Mouse (Mus musculus) layer of hippocampus, adult 11-12 months (tissue): ENCODE data around the gene Tshz3.

ENCODE experiments used
- DNase-seq: peaks from one replicate; pipeline ENCODE4 v3.0.0; 2022; ENCODE audit warnings: low spot score

The Tshz3 gene

DNA sequence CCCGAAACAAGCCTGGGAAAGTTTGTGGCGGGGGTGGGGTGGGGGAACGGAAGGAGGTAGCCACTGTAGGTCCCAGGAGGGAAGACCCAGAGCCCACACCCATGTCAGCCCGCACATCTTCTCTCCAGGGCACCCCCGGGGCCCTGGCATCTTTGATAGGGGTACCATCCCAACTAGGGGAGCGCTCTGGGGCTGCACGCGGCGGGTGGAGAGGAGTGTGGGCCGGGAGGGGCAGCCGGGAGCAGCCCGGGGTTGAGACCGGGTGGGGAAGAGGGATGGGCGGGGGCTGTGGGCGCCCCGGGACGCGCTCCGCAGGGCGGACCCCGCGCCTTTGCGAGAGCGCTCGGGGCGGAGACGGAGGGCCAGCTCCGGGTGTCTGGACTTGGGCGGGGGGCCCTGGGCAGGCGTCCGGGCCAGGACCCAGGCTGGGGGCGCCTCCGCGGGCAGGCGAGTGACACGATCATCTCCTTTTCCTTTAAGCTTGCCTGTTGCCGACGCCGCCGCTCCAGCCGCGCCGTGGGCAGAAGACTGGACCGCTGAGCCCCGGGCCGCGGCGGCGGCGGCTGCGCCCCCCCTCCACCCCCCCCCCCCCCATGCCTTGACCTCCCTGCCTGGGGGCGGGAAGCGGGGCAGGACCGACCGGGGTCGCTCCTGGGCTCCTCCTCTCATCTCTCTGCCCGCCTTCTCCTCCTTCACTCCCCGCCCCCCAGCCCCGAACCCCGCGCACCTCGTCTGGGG is 631 bp upstream of the Tshz3 start:
- no peak for DNase-seq

DNA sequence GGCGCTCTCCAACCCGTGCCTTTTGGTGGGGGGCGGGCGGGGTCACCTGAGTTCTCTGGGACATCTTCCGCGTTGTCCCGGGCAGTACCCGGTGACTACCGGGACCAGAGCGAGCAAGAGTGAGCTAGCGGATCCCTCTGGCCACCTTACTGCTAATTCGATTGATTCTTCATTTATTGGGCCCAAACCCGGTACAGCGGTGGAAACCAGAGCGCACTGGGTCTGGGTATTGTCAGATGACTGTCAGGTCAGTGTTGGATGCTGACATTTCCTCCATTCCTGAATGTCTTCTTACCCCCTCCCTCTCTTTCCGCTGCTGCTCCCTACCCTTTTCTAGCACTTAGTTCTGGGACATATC is 650 bp downstream of the Tshz3 start:
- no peak for DNase-seq

DNA sequence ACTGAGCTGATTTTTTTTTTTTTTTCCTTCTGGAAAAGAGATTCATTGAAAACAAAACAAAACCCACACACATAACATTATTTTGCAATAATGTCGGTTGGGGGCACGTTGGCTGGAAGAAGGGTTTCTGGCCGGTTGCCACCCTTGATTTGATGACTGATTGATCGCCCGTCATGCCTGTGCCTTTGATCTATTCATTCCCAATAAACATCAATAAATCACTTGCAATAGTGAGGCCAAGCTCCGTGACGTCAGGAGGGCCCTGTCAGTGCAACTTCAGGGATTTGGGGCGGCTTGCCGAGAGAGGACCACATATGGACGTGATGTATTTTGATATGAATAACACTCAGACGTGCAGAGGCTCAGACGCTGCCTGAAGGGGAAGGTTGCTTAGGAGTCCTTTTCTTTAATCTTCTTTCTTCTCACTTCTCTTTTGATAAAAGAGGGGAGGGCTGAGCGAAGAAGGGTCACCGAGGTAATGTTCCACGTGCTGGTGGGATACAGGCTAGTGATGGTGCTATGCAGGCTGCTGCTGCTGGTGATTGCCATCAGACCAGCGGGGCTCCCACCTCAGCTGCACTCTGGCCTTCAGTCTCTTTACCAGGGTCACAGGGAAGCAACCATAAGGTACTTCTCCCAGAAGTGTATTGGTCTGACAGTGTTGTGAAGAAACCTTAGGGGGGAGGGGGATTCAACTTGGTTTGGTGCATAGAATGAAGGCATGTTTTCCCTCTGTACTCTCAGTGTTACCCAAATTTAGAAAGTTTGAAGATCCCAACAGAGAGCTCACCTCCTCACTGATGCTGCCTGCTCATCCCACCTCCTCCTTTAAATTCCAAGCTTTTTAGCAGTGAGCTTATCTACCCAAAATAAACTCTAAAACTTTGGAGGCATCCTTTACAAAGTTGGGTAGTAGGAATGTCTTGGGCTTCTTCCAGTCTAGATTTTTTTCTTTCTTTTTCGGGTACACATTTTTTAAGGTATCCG is 1.4 kb downstream of the Tshz3 start:
- DNase-seq, result no peak

DNA sequence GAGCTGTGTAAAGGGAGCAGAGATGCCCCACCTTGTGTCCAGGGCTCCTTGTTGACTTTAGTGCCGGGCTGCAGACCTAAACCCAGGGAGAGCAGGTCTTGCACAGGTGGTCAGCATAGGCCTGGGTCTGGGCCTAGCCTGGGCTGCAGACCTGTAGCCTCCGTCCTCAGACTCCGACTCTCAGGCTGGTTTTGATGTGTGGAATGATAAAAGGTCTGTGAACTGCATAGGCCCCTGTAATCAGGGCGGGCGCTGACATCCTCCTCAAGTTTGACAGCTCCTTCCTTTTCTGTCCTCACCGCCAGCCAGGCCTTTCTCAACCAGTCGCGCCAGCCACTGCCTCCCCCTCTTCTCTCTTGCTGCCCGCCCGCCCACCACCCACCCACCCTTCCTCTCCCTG is 8.7 kb downstream of the Tshz3 start:
- DNase-seq, result no peak

DNA sequence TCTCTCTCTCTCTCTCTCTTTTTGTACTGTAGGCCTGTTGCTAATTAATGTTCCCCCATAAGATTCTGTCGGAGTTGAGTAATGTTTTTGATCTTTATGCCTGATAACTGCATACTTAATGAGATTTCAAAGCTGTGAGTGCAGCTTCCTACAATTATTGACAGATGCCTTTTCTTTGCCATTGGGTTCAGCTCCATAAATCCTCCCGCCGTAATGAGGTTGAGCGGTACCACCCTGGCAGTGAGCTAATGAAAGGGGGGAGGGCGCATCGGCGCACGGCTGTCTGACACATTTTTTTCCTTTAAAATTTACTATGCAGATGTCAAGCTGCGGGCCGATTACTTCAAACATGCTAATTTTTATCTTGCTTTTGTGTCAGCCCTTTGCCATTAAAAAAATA is 9.3 kb downstream of the Tshz3 start:
- no peak for DNase-seq

DNA sequence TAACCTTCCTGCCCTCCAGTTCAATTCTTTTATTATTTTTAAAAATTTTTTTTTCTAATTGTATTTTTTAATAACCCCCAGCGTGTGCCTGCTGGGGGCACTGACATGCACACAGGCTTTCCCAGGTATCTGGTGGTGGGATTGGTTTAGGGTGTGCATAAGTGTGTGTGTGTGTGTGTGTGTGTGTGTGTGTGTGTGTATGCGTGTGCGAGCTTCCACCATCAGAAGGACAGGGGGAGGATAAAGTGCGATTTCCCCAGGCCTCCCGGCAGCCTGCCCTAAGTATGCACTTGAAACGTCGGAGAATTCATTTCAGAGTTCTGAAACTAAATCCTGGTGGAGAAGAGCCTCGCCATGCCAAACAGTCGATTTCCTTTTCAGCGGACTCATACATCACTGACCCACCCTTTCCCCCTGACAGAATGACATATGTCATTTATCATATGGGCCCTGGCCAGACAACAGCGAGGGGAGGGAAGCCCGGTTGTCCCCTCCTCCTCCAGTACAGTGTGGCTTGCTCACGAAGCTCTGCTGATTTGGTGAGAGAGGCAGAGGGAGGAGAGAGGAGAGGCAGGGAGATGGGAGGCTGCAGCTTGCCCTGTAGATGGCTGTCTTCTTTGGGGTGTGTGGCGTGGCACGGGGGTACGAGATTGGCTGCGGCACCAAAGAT is 9.9 kb downstream of the Tshz3 start:
- DNase-seq, result no peak

DNA sequence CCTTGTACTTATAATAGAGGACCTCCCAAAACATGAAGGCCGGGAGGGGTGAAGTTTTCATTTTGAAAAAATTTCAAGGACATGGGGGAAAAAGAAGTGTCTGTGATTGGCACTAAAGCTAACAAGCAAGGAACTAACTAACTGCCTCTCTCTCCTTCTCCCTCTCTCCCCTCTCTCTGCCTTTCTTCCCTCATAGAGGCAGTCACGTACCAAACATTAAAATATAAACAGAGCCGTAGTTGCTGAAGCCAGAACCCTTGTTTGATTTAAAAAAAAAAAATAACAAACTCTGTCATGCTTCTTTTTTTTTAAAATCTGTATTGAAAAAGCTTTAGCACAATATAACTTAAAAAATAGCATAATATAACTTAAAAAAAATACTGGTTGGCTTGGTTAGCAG is 10.9 kb downstream of the Tshz3 start:
- no peak for DNase-seq

DNA sequence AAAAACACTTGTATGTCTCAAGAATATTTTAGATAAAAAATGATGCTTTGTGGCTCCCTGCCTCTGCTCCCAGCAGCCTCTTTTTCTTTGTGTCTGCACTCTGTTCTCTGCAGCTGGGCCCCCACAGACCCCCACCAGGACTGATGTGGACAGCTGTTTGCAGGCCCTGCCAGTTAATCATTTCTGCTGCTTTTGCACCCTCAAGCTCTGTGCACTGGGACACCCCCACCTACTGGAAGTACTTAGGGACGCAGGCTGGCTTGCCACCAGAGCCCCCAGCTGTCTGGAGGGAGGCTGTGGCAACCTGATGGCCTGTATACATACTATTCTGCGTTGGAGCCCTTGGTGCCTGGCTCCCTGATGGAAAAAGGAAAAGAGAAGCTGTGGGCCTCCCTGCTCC is 11.3 kb downstream of the Tshz3 start:
- no peak for DNase-seq

DNA sequence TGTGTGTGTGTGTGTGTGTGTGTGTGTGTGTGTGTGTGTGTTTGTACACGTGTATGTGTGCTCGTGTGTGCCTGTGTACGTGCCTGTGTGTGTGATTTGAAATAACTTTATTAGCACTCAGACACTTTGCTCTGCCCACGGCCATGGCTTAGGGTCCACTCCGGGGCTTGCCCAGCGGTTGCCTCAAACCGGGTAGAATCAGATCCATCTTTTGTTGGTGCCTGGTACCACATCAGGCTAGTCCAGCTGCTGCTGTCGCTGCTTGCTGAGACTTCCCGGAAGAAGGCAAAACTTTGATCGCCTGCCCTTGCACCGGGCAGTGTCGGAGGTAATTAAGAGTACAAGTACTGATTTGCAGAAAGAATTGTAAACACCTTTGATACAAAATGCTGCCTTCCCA is 12.1 kb downstream of the Tshz3 start:
- no peak for DNase-seq

DNA sequence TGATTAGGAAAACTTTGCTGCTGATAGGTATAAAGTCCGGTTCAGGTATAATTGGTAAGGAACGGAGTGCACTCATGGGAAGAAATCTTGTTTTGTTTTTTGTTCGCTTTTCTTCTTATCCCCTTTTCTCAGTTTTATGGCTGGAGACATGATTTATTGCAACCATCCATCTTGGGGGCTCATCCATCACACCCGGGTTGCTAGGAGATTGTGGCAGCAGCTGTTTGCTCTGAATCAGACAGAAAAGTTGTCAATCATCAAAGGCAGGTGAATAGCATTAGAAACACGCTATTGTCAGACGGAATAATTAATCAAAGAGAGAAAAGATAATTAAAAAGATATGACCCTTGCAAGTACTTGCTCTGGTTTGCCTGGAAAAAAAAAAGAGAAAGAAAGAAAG is 12.5 kb downstream of the Tshz3 start:
- DNase-seq, result no peak

DNA sequence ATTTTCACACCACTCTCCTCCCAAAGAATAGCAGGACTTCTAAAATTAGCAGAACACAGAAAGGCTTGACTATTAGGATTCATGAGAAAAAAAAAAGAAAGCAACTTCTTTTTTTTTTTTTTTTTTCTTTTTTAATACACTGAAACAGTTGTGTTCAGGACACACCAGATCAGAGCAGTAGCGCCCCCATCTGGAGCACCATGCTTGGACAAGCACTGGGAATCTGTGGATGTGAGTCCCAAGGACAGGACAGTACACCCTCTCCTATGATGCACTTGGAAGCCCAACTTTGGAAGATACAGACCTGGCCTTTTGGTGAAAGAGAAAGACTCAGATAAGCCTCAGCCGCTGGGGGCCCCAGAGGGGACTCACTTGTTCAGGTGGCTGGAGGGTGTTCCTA is 13.8 kb downstream of the Tshz3 start:
- peak; percentile 54 for DNase-seq

DNA sequence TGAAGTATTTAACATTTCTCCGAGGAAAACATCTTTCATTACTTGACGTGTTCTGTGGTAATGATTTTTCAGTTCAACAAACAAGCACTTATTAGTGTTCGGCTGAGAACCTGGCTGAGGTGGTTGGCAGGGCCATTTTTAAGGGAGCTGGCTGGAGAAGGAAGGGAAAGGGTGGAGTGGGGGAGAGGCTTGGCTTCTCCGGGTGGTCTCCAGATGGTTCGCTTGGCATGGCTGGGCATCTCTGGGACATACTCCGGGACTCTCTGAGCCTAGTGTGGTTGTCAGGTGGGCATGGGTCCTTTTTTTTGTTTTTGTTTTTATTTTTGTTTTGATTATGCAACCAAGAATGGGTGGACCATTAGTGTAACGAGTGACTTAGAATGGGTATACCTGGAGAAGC is 16.4 kb downstream of the Tshz3 start:
- no peak for DNase-seq

DNA sequence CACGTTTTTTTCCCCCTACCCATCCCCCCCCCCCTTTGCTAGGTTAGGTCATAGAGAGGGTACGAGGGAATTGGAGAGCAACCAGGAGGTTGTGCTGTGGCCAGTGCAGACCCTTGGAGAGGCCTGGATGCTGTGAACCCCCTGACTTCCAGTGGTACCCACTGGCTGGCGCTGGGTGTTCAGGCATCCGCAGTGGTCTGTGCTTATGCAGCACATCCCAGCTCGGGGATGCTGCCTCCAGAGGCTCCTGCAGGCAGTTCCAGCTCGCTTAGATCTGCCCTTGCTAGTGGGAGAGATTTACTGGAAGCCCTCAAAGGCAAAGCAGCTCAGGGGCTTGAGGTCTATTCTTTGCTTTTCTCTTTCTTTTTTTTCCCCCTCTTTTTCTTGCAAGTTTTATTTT is 19.3 kb downstream of the Tshz3 start:
- DNase-seq, result no peak

DNA sequence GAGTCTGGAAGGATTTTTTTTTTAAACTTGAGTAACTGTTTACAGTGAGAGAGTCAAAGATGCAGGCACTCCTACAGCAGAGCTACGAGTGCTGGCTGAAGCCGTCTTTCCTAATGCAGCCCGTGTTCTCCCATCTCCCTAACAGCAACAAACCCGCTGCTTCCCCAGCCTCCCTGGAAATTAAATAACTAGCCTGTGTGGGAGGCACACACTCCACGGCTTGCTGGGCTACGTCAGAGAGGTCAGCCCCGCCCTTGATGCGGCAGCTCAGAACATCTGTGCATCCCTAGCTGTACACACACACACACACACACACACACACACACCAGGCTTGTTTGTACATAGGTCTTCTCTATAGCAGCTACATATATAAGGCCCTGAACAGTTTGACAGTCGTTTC is 22.9 kb downstream of the Tshz3 start:
- no peak for DNase-seq

DNA sequence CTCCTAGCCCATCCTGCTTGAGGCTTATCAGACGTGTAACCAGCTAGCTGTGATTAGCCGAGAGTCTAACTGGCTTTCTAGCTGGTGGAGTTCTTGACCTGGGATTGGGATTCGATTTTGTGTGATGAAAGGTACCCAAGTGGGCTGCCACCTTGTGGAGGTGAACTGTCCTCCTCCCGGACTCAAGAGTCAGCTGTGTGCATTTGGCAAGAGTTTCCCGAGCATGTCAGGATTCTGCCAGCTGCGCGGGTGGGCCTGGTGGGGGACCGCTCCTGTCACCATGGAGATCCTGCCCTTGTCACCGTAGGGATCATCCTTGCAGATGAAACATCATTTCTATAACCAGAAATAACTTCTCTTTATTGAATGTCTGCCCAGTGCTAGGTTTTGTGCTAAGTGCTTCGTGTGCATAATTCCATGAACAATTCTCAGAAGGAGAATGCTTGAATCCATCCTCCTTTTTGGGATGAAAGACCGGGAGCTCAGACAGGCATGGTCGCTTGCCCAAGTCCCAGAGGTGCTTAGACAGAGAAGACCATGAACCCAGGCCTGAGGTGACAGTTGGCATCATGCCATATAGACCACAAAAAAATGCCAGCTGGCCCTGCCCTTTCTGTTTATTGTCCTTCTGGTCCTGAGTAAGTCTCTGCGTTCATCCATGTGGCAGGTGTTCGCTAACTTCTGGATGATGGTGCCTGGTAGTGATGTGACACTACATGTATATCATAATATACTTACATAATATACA is 38.6 kb downstream of the Tshz3 start:
- no peak for DNase-seq

DNA sequence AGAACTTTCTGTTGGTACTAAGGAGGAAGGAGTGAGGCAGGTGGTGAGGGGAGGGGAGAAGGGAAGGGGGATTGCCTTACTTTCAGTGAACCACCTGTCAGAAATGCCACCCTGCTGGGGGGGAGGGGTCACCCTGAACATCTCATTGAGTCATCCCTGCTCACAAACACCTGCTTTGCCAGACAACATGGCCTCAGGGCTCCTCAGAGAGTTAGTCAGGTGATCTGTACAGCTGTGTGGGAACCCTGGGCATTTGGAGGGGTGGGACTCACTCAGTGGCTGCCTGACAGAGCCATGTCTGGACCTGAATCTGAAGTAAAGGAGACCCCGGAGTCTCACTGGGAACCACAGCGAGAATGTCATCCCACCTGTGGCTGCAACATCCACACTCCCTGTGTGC is 53.6 kb downstream of the Tshz3 start:
- DNase-seq, result no peak

DNA sequence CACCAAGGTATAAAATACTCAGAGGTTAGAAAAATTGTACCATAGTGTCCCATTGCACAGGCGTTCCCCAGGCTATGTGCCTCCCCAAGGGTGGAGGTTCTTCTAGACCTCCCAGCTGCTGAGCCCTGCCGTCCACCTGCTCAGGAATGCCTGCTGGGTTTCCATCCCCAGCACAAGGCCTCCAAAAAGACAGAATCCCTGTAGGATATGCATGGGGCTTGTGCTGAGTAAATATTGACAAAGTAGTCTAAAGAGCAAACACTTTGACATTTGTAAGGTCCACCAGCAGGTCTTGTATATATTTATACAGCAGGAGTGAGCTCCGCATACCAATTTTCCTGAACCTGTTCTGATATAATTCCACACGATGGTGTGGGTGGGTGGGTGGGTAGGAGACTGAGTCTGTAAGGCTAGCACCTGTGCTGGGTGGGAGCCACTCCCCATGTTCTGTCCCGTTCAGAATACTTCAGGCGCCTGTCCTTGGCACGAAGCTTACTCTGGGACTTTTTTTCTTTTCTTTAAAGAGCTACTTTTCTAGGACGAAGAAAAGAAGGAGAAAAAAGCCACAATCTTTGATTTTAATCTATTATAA is 69.7 kb downstream of the Tshz3 start:
- DNase-seq, result no peak

DNA sequence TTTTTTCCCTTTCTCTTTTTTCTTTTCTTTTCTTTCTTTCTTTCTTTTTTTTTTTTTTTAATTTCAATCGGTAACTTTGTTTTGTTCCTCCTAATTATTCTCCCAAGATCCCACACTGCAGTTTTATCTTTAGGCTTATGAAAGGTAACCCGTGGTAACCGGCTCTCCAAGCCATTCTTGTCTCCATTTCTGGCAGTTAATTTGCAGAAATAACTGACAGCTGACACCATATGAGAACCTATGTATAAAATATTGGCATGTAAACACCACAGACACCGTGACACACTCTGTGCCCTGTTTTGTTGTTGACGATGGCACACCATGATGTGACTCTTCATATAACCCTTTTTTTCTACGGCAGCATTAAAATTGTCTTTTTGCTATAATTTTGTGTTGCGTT is 75.2 kb downstream of the Tshz3 start:
- DNase-seq, result no peak

DNA sequence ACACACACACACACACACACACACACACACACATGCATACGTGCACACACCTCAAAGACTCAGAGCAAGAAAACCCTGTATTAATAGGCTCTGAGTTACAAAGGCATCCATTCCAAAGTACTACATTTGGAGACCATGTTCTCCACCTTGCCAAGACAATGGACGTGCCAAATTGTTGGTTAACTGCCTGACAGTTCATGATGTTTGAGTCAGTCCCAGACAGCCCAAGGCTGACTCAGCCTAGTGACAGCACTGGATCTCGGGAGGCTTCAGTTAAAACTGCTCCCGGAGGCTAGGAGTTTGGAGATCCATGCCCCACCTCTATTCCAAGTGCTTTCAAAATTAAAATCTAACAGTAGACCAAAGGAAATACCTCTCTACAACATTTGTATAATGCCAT is 79.0 kb downstream of the Tshz3 start:
- DNase-seq, result no peak

DNA sequence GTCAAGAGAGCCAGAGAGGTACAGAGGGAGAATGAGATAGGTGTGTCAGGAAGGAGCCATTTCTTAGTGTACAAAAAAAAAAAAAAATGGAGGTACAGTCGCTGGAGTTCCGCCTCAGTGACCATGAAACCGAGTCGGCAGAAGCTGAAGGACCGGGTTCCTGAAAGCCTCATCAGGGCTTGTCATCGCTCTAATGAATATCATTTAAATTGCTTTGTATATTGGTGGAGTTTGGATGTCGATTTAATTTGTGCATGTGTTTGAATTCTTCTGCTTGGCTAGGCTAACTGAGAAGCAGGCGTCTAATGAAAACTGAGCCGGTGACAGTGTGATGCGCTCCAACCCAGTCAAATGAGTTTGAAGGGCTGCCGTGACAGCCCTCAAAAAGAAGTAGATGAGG is 80.5 kb downstream of the Tshz3 start:
- no peak for DNase-seq

DNA sequence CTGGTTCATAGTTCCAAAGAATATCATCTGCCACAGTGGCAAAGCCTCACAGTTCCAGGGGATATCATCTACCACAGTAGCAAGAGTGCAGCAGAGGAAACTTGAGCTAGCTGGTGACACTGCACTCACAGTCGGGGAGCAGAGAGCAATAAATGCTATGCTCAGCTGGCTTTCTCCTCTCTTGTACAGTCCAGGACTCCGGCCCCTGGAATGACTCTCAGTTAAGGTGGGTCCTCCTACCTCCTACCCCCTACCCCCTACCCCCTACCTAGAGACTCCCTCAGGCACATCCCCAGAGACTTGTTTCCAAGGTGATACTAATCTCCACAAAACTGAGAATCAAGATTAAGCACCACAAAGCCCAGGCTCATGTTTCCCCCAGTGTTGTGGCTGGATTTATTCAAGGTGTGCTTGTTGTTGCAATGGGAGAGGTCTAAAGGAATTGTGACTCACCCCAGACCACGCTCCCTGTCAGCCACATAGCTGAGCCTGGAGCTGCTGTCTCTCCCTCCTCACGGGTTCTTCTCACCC is 86.4 kb downstream of the Tshz3 start:
- DNase-seq, result no peak
